In the genomic region with DNA sequence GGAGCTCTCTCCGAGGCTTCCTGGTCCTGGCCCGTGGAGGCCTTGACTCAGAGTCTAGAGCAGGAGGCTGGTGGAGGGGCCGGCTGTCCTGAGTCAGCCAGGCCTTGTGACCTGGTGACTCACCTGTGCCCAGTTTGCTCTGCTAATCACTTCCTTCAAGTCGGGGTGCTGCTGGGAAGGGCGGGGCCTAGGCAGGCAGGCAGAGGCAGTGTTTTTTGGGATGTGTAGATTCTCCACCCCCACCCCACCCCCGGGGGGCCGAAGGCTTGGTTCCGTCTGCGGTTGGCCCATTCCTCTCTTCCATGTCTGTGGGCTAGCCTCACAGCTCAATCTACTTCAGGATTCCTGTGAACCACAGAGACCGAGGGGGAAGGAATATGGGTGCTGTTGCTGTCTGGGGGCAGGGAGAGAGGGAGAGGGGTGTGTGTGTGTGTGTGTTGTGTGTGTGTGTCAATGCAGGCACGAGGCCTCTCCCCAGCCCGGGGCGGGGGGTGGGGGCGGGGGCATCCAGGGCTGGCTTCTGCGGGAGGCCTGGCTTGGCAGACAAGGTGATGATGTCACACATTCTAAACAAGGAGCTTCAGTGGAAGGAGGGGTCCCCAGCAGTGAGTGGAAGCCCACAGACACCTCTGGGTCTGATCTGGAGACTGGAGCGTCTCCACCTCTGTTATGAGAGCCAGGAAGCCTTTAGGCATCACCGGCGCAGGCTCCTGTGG, we compare ENCODE assay signal across 8 mouse cellular contexts. TPM values are rescaled to one million over a fixed set of nuclear protein-coding genes. Genes with fewer than 3 reads are reported as not detected.
A peak's percentile ranks its signal among the peaks of the same experiment; 100 is the strongest.
DNase-seq lines count a peak whose midpoint lies in the region; ATAC-seq and TF ChIP-seq lines count a peak whose summit lies in the region.
"Had no signal": no experiment of that assay in that cellular context is flagged by ENCODE, and none has a peak within 500 bp of the region (broad histone marks: within the 10 kb centered on the region; RNA-seq: fewer than 3 reads in every experiment).

No protein-coding gene starts in this region.

- no peaks in the 10 kb centered on the region for H3K36me3 ChIP-seq in kidney, adult 2 months (ENCODE audit: control insufficient read depth, insufficient read depth, low read length)
- no peaks in the 10 kb centered on the region for H3K36me3 ChIP-seq in embryonic facial prominence, embryonic 15.5 days
- H3K36me3 ChIP-seq in myocyte (ENCODE audit: control insufficient read depth, insufficient read depth), result no peaks in the 10 kb centered on the region

- H3ac ChIP-seq in myocyte (ENCODE audit: control insufficient read depth, insufficient read length), result no peak overlapping the region

- peak overlapping the region; percentile 23 for H3K4me2 ChIP-seq in embryonic facial prominence, embryonic 15.5 days (replicated peaks)
- H3K4me2 ChIP-seq in myocyte (ENCODE audit: low read depth), result peak overlapping the region; percentile 68

- no peaks in the 10 kb centered on the region for H3K9me3 ChIP-seq in embryonic facial prominence, embryonic 15.5 days (replicated peaks)
- H3K9me3 ChIP-seq: megakaryocyte, embryonic 14.5 days had no signal

- no peak overlapping the region for H3K4me3 ChIP-seq in kidney, adult 2 months (ENCODE audit: insufficient read depth, low read depth, low read length)
- H3K4me3 ChIP-seq in embryonic facial prominence, embryonic 15.5 days (replicated peaks), result no peak overlapping the region; the same call in 1 of the 2 replicates
- H3K4me3 ChIP-seq in myocyte, result peak overlapping the region; percentile 0
- H3K4me3 ChIP-seq: megakaryocyte, embryonic 14.5 days had no signal

- 61% methylated on average over 18 of the region's 18 CpGs for WGBS in kidney, adult 2 months
- WGBS in embryonic facial prominence, embryonic 15.5 days, result 22% methylated on average over 18 of the region's 18 CpGs

- no peak overlapping the region for H3K27ac ChIP-seq in kidney, adult 2 months (ENCODE audit: insufficient read depth, low read depth, low read length)
- H3K27ac ChIP-seq in embryonic facial prominence, embryonic 15.5 days (replicated peaks), result peak overlapping the region; percentile 83

- no peaks in the 10 kb centered on the region for H3K27me3 ChIP-seq in kidney, adult 2 months (replicated peaks; ENCODE audit: control insufficient read depth, insufficient read depth, low read length)
- no peaks in the 10 kb centered on the region for H3K27me3 ChIP-seq in embryonic facial prominence, embryonic 15.5 days
- H3K27me3 ChIP-seq in myocyte (ENCODE audit: control insufficient read depth, insufficient read depth, insufficient read length), result no peaks in the 10 kb centered on the region

- peak; percentile 20 to 50 for DNase-seq in kidney, postnatal 4 days
- no peak for DNase-seq in kidney, adult 2 months
- DNase-seq in NIH3T3 (ENCODE audit: low read depth), result peak; percentile 97
- no peak for DNase-seq in right cerebral cortex, adult 2 months (ENCODE audit: low spot score in 2 of 2)

- TF ChIP-seq CTCF in kidney, adult 2 months (conservative IDR thresholded peaks at IDR 0.05; ENCODE audit: insufficient read depth, insufficient read length, low read depth, low read length), result no peak

- H3K4me1 ChIP-seq in kidney, adult 2 months (ENCODE audit: control insufficient read depth, insufficient read depth, low read length), result peaks cover 7% of the 10 kb centered on the region
- H3K4me1 ChIP-seq in embryonic facial prominence, embryonic 15.5 days, result peaks cover 58% of the 10 kb centered on the region

- no peak for TF ChIP-seq POLR2A in kidney, adult 2 months (IDR thresholded peaks at IDR 0.05; ENCODE audit: low read depth, low read length)
- TF ChIP-seq POLR2A in myocyte (IDR thresholded peaks at IDR 0.05; ENCODE audit: insufficient read length, low read depth), result peak; percentile 10

- peak; percentile 35; the same call in 1 of the 2 replicates for ATAC-seq in embryonic facial prominence, embryonic 15.5 days (ENCODE audit: insufficient number of reproducible peaks, low FRiP score, low TSS enrichment, low read depth)
- no peak for ATAC-seq in erythroblast, adult 5-6 weeks (replicated peaks; ENCODE audit: low FRiP score, poor library complexity, severe bottlenecking)

- H3K9ac ChIP-seq in embryonic facial prominence, embryonic 15.5 days, result no peak overlapping the region

- no peaks in the 10 kb centered on the region for H3K79me2 ChIP-seq in myocyte (ENCODE audit: control insufficient read depth, insufficient read depth)

TF ChIP-seq in myocyte, 11 proteins besides CTCF, POLR2A, EP300 and RAD21:
- no peak for TF ChIP-seq MAX (IDR thresholded peaks at IDR 0.05; ENCODE audit: low read depth)
- no peak for TF ChIP-seq SRF (IDR thresholded peaks at IDR 0.05; ENCODE audit: control insufficient read depth, insufficient read length, low read depth)
- no peak for TF ChIP-seq POLR2AphosphoS2 (IDR thresholded peaks at IDR 0.05; ENCODE audit: insufficient read length, low read depth)
- peak; percentile 37 for TF ChIP-seq USF1 (IDR thresholded peaks at IDR 0.05; ENCODE audit: low read depth)
- no peak for TF ChIP-seq E2F4 (IDR thresholded peaks at IDR 0.05; ENCODE audit: insufficient read depth)
- no peak for TF ChIP-seq CEBPB (IDR thresholded peaks at IDR 0.05; ENCODE audit: insufficient read depth, poor library complexity, severe bottlenecking)
- TF ChIP-seq MYOD1 (IDR thresholded peaks at IDR 0.05; ENCODE audit: control insufficient read depth in 1 of 3, insufficient read length in 2 of 3, low read depth in 2 of 3), result peak in 1 of 3 experiments; percentile 49
- TF ChIP-seq TCF12 (IDR thresholded peaks at IDR 0.05; ENCODE audit: insufficient read depth, poor library complexity, severe bottlenecking), result no peak
- TF ChIP-seq REST (IDR thresholded peaks at IDR 0.05; ENCODE audit: insufficient read depth, insufficient read length), result no peak
- peak in 1 of 3 experiments; percentile 26 for TF ChIP-seq MYOG (IDR thresholded peaks at IDR 0.05; ENCODE audit: control insufficient read depth in 1 of 3, insufficient read depth in 1 of 3, insufficient read length in 2 of 3, low read depth in 2 of 3)
- no peak for TF ChIP-seq TCF3 (IDR thresholded peaks at IDR 0.05; ENCODE audit: insufficient read length, low read depth)

RNA-seq across cellular contexts. Expression of a gene that starts 9.7 kb away (rescaled TPM):
- 36.6 and 39.4 TPM in 2 replicates for polyA plus RNA-seq in kidney, adult 2 months (2012; rRNA removed)
- polyA plus RNA-seq in embryonic facial prominence, embryonic 15.5 days (2015; fragmentation: Nextera tagmentation; extraction: Ambion mirVana), result 5.6 and 7.3 TPM in 2 replicates
- polyA plus RNA-seq in myocyte (2012; fragmentation: generic; extraction: Trizol), result 113 TPM
- total RNA-seq in erythroblast, adult 5-6 weeks (2015; ENCODE audit: low replicate concordance), result 28.6 and 38.5 TPM in 2 replicates
- total RNA-seq in erythroblast, adult 5-6 weeks (2017; ENCODE audit: low replicate concordance), result 6.7 and 17.0 TPM in 2 replicates

RNA-seq across cellular contexts. Expression of a gene that starts 18.6 kb away (rescaled TPM):
- polyA plus RNA-seq in kidney, adult 2 months (2012; rRNA removed), result 4.4 and 6.9 TPM in 2 replicates
- polyA plus RNA-seq in embryonic facial prominence, embryonic 15.5 days (2015; fragmentation: Nextera tagmentation; extraction: Ambion mirVana), result 5.3 TPM in 2 replicates
- polyA plus RNA-seq in myocyte (2012; fragmentation: generic; extraction: Trizol), result 22.2 TPM
- 0.42 and 1.2 TPM in 2 replicates for total RNA-seq in erythroblast, adult 5-6 weeks (2015; ENCODE audit: low replicate concordance)
- total RNA-seq in erythroblast, adult 5-6 weeks (2017; ENCODE audit: low replicate concordance), result 1.1 and 1.4 TPM in 2 replicates

Comparison
In these comparisons a context has a peak if more than half of its experiments do, and no peak if none do; other contexts are left out.
1. DNase-seq: peak in kidney, postnatal 4 days (2 of 2) and NIH3T3 (single experiment); none in kidney, adult 2 months (single experiment) and right cerebral cortex, adult 2 months (0 of 2).